Mouse (Mus musculus) right cerebral cortex, postnatal 36 days (tissue): ENCODE results near the gene Lrriq1.

ENCODE experiments used
- DNase-seq, 2 experiments: peaks; one replicate each; pipeline ENCODE4 v3.0.0; 2022; ENCODE audit warnings: low spot score in 2 of 2, mixed read lengths in 1 of 2

The Lrriq1 gene

DNA sequence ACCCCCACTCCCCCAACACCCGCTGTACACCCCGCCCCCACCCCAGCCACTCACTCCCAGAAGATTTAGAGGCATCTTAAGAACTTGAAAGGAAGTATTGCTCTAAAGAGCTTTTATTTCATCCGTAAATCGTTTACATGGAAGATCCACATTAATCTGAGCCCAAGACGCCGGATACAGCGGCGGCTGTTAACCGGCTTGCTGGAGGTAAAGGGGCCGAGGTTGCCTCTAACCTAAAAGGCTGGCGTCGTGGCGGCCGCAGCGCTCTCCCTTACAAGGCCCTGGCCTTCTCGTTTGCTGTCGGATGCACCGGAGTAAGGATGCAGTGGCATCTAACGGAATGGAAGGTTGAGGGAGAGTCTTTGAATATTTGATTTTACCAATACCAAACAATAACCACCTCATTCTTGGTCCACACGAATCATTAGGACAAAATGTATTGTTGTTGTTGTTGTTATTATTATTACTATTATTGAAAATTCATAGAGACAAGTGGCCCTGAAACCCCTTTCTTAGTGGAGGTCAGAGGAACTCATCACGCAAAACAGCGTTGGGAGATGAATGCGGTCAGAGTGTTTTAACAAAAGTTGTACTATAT lies 206.9 kb downstream of the Lrriq1 start:
- no peak for DNase-seq

DNA sequence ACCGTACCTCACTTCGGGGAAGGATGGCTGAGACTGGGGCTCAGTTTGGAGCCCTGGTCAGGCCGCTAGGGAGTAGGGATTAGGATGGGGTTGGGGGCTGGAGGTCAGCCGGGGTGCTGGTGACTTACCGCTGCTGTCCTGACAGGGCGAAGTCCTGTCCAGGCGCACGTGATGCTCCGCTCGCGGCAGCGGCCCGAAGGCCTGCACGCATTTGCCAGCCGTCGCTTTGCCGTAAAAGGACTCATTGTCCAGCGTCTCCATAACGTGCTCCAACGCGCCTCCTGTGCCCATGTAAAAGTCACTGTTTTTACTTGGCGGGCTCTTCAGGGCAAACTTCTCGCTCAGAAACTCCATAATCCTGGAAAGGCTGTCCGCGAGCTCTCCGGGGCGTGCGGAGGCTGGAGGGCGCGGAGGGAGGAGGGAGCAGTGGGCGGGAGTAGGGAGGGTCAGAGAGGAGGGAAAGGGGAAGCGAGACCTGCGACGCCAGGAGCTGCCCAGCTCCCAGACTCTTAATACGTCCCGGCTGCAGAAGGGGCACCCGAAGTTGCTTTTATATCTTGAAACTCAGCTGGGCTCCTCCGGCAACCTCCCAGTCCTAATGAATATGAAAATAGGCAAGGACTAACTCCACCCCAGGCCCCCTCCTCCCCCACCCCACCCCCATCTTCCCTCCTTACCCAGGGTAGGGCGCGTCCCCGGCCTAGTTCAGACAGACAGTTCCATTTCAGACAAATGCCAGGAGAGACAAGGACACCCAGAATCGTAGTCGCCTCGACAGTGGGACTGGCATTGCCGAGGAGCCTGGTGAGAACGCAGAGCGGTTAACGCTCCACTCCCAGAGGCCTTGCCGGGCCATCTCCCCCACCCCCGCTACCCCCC lies 207.6 kb downstream of the Lrriq1 start:
- DNase-seq: no peak

DNA sequence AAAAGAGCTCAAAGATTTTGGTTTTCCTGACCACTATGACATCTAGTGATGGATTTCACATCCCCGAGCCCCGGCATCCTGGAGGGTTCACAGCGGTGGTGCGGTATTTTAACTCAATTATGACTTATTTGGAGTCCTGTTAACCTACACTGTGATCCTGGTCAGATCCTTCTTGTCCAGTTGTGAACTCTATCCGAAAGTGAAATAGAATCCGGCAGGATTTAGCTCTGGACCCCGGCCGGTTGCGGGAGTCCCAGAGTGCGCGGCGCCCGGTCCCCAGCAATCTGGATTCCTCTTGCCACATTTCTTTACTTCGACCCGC lies 208.2 kb downstream of the Lrriq1 start:
- no peak for DNase-seq

GRCm38 (mm10) chr10:103027226-103027930 lies 208.7 kb downstream of the Lrriq1 start:
- DNase-seq: no peak

GRCm38 (mm10) chr10:103026636-103027225 lies 209.4 kb downstream of the Lrriq1 start:
- DNase-seq: no peak

GRCm38 (mm10) chr10:103002556-103002955 lies 233.6 kb downstream of the Lrriq1 start:
- no peak for DNase-seq

DNA sequence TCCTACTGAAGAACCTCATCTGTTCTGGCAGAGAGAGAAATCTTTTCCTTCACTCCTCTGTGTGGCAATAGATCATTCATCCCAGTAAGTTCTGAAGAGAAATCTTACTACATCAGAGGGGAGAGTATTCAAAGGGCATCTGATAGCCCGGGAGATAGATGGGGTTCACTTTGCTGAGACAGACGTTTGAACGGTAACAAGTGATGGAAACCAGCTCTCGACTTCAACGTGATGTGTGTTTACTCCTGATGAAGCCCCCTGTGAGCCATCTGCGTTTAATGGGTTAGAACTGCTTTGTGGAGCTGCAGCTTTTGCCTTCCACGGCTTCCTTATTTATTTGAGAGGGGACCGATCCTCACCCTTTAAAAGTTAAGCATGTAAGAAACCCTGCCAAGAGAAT lies 235.2 kb downstream of the Lrriq1 start:
- no peak for DNase-seq

DNA sequence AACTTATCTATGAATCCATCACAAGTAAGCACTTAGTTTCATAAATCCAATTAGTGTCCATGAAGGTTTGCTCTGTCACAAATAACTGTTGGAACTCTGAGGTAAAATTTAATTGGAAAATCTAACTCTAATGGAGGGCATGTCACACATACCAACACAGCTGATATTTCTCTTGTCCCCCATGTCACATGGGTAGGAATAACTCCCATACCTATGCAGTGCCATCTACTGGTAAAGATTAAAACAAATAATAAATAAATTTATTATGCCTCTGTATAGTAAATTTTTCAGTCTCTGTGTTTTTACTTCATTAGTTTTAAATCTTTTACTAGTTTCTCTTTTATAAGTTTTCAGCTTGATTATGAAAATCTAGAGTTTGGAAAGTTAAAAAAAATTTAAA lies 236.5 kb downstream of the Lrriq1 start:
- no peak for DNase-seq
